In the genomic region with DNA sequence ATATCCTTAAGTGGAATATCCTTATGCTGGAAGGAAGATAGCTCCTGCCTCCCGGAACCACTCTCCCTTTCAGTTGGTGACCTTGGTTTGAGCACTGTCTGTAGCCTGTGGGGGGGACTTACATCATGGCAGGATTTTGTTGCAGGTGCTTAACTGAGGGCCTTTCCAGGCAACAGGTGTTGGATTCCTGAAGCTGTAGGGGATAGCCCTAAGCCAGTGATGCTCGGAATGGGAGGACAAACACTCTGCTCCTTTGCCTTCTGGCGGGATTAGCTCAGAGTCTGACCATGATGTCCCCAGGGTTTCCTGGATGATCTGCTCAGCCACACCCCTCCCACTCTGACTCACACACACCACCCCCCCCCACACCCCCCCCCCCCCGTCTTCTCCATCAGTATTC, we compare ENCODE assay signal across 13 mouse cellular contexts. TPM values are rescaled to one million over a fixed set of nuclear protein-coding genes. Genes with fewer than 3 reads are reported as not detected.
"Had no signal": no experiment of that assay in that cellular context is flagged by ENCODE, and none has a peak within 500 bp of the region (broad histone marks: within the 10 kb centered on the region; RNA-seq: fewer than 3 reads in every experiment).

No protein-coding gene starts in this region.

- H3K36me3 ChIP-seq: kidney, embryonic 15.5 days; limb, embryonic 13.5 days; midbrain, embryonic 13.5 days had no signal

- ATAC-seq: midbrain, embryonic 13.5 days had no signal

- H3K4me3 ChIP-seq: kidney, embryonic 15.5 days; limb, embryonic 13.5 days; midbrain, embryonic 13.5 days; myocyte had no signal

- H3K9ac ChIP-seq: kidney, embryonic 15.5 days; limb, embryonic 13.5 days; liver, embryonic 14.5 days; midbrain, embryonic 13.5 days had no signal

- DNase-seq: kidney, postnatal 14 days; left cerebral cortex, postnatal 4 days; lung, adult 18-20 months; thymus, adult 18-20 months; thymus, postnatal 25 days had no signal

- H3K9me3 ChIP-seq: kidney, embryonic 15.5 days; limb, embryonic 13.5 days; midbrain, embryonic 13.5 days had no signal

- H3K27ac ChIP-seq: kidney, embryonic 15.5 days; limb, embryonic 13.5 days; liver, embryonic 14.5 days had no signal

- H3K4me2 ChIP-seq: kidney, embryonic 15.5 days; limb, embryonic 13.5 days; midbrain, embryonic 13.5 days had no signal

RNA-seq across cellular contexts. Expression of a gene that starts 45.5 kb away (rescaled TPM):
- total RNA-seq: liver, adult 2 months; megakaryocyte-erythroid progenitor cell, adult 5-6 weeks had no signal
- polyA plus RNA-seq: lung, embryonic 16.5 days; myocyte had no signal
